8 mouse cellular contexts compared by ENCODE assay signal in genomic region chr6:86004271-86005148, GRCm38 (mm10). TPM values are rescaled to one million over a fixed set of nuclear protein-coding genes. Genes with fewer than 3 reads are reported as not detected.
DNase-seq lines count a peak whose midpoint lies in the region; ATAC-seq and TF ChIP-seq lines count a peak whose summit lies in the region.

No protein-coding gene starts in this region.

- H3K27ac ChIP-seq in embryonic facial prominence, embryonic 14.5 days (replicated peaks; ENCODE audit: low read depth, low read length), result no peak overlapping the region
- no peak overlapping the region for H3K27ac ChIP-seq in limb, embryonic 12.5 days
- no peak overlapping the region for H3K27ac ChIP-seq in midbrain, embryonic 15.5 days
- H3K27ac ChIP-seq in spleen, adult 2 months (ENCODE audit: insufficient read depth, low read length), result no peak overlapping the region

- H3K27me3 ChIP-seq in embryonic facial prominence, embryonic 14.5 days (replicated peaks; ENCODE audit: control insufficient read depth, insufficient read depth, low read length), result no peaks in the 10 kb centered on the region
- H3K27me3 ChIP-seq in limb, embryonic 12.5 days, result no peaks in the 10 kb centered on the region
- H3K27me3 ChIP-seq in midbrain, embryonic 15.5 days (replicated peaks), result no peaks in the 10 kb centered on the region
- H3K27me3 ChIP-seq in spleen, adult 2 months (ENCODE audit: control insufficient read depth, insufficient read depth, low read length), result no peaks in the 10 kb centered on the region

- no peaks in the 10 kb centered on the region for H3K36me3 ChIP-seq in embryonic facial prominence, embryonic 14.5 days (ENCODE audit: control insufficient read depth, insufficient read depth, low read length)
- H3K36me3 ChIP-seq in limb, embryonic 12.5 days, result no peaks in the 10 kb centered on the region
- H3K36me3 ChIP-seq in midbrain, embryonic 15.5 days (replicated peaks), result no peaks in the 10 kb centered on the region
- H3K36me3 ChIP-seq in spleen, adult 2 months (ENCODE audit: control insufficient read depth, insufficient read depth, low read length), result no peaks in the 10 kb centered on the region

- DNase-seq in 416B (ENCODE audit: low read depth), result peak; percentile 85
- DNase-seq in adrenal gland, postnatal 36 days, result peak; percentile 76 to 85
- peak; percentile 91 for DNase-seq in embryonic facial prominence, embryonic 14.5 days (ENCODE audit: low spot score)
- peak; percentile 58 for DNase-seq in heart, adult 8-10 months (ENCODE audit: low spot score)
- DNase-seq in kidney, adult 8-10 months, result peak; percentile 63 to 79
- peak; percentile 69 to 74 for DNase-seq in spleen, adult 2 months (ENCODE audit: low read depth in 1 of 2, low spot score in 2 of 2)

- H3K4me2 ChIP-seq in embryonic facial prominence, embryonic 14.5 days (ENCODE audit: low read depth, low read length), result peak overlapping the region; percentile 50
- H3K4me2 ChIP-seq in limb, embryonic 12.5 days, result peak overlapping the region; percentile 42
- peak overlapping the region; percentile 50 for H3K4me2 ChIP-seq in midbrain, embryonic 15.5 days

- TF ChIP-seq POLR2A in spleen, adult 2 months (IDR thresholded peaks at IDR 0.05; ENCODE audit: low read depth, low read length), result no peak

- peak overlapping the region; percentile 23 for H3K4me3 ChIP-seq in embryonic facial prominence, embryonic 14.5 days (ENCODE audit: low read depth, low read length)
- H3K4me3 ChIP-seq in limb, embryonic 12.5 days (replicated peaks), result 0 out of 2 replicates have a peak overlapping the region, but pooled peaks have one; percentile 8
- peak overlapping the region; percentile 21 for H3K4me3 ChIP-seq in midbrain, embryonic 15.5 days
- H3K4me3 ChIP-seq in spleen, adult 2 months (ENCODE audit: extremely low read depth, insufficient read depth, insufficient read length), result no peak overlapping the region

- no peak overlapping the region for H3K9ac ChIP-seq in embryonic facial prominence, embryonic 14.5 days (ENCODE audit: low read depth, low read length)
- H3K9ac ChIP-seq in limb, embryonic 12.5 days (replicated peaks), result no peak overlapping the region
- H3K9ac ChIP-seq in midbrain, embryonic 15.5 days, result peak overlapping the region; percentile 12; the same call in 1 of the 2 replicates

- peak; percentile 94 for TF ChIP-seq CTCF in spleen, adult 2 months (IDR thresholded peaks at IDR 0.05; ENCODE audit: extremely low read depth, insufficient read depth, insufficient read length, insufficient replicate concordance)

- no peaks in the 10 kb centered on the region for H3K4me1 ChIP-seq in embryonic facial prominence, embryonic 14.5 days (ENCODE audit: control insufficient read depth, insufficient read depth, low read length)
- no peaks in the 10 kb centered on the region for H3K4me1 ChIP-seq in limb, embryonic 12.5 days (replicated peaks)
- peaks cover 2% of the 10 kb centered on the region; the same call in 1 of the 2 replicates for H3K4me1 ChIP-seq in midbrain, embryonic 15.5 days
- H3K4me1 ChIP-seq in spleen, adult 2 months (ENCODE audit: control insufficient read depth, insufficient read depth, insufficient read length), result no peaks in the 10 kb centered on the region; the same call in 1 of the 2 replicates

- H3K9me3 ChIP-seq in embryonic facial prominence, embryonic 14.5 days (ENCODE audit: control insufficient read depth, low read length), result no peaks in the 10 kb centered on the region
- no peaks in the 10 kb centered on the region for H3K9me3 ChIP-seq in limb, embryonic 12.5 days
- H3K9me3 ChIP-seq in midbrain, embryonic 15.5 days, result no peaks in the 10 kb centered on the region

- ATAC-seq in embryonic facial prominence, embryonic 14.5 days (ENCODE audit: low read depth), result peak; percentile 93
- peak; percentile 78 for ATAC-seq in limb, embryonic 12.5 days (ENCODE audit: insufficient number of reproducible peaks, insufficient read depth, low FRiP score, low TSS enrichment, low read depth)
- ATAC-seq in midbrain, embryonic 15.5 days (replicated peaks), result peak; percentile 93

- WGBS in embryonic facial prominence, embryonic 14.5 days, result 13% methylated on average over 18 of the region's 18 CpGs
- 11% methylated on average over 18 of the region's 18 CpGs for WGBS in limb, embryonic 12.5 days
- WGBS in midbrain, embryonic 15.5 days, result 14% methylated on average over 18 of the region's 18 CpGs
- 12% methylated on average over 18 of the region's 18 CpGs for WGBS in spleen, adult 2 months

RNA-seq across cellular contexts. Expression of gene Figla, which starts 11.5 kb away (rescaled TPM):
- total RNA-seq in adrenal gland, postnatal 36 days (2021), result not detected
- not detected in 2 replicates for polyA plus RNA-seq in embryonic facial prominence, embryonic 14.5 days (2014; fragmentation: Nextera tagmentation; extraction: Ambion mirVana)
- not detected for total RNA-seq in heart, adult 8-10 months (2022)
- polyA plus RNA-seq in limb, embryonic 12.5 days (2016; fragmentation: Nextera tagmentation; extraction: Ambion mirVana), result not detected in 2 replicates
- not detected in 2 replicates for polyA plus RNA-seq in midbrain, embryonic 15.5 days (2015; fragmentation: Nextera tagmentation; extraction: Ambion mirVana)
- polyA plus RNA-seq in spleen, adult 2 months (2012; rRNA removed), result not detected in 2 replicates

RNA-seq across cellular contexts. Expression of gene Add2, which starts 24.0 kb away (rescaled TPM):
- total RNA-seq in adrenal gland, postnatal 36 days (2021), result 1 to 10 TPM; 1.3 to 1.9 TPM
- polyA plus RNA-seq in embryonic facial prominence, embryonic 14.5 days (2014; fragmentation: Nextera tagmentation; extraction: Ambion mirVana), result 6.7 and 7.6 TPM in 2 replicates
- under 1 TPM; 0.12 to 0.38 (median 0.20) TPM for total RNA-seq in heart, adult 8-10 months (2022)
- polyA plus RNA-seq in limb, embryonic 12.5 days (2016; fragmentation: Nextera tagmentation; extraction: Ambion mirVana), result 6.4 and 7.4 TPM in 2 replicates
- 206 and 209 TPM in 2 replicates for polyA plus RNA-seq in midbrain, embryonic 15.5 days (2015; fragmentation: Nextera tagmentation; extraction: Ambion mirVana)
- polyA plus RNA-seq in spleen, adult 2 months (2012; rRNA removed), result 17.0 and 17.6 TPM in 2 replicates

RNA-seq across cellular contexts. Expression of gene Dusp11, which starts 43.0 kb away (rescaled TPM):
- total RNA-seq in adrenal gland, postnatal 36 days (2021), result 100 to 1,000 TPM; 116 to 129 TPM
- polyA plus RNA-seq in embryonic facial prominence, embryonic 14.5 days (2014; fragmentation: Nextera tagmentation; extraction: Ambion mirVana), result 53.4 and 54.6 TPM in 2 replicates
- 10 to 100 TPM; 33.4 to 41.0 (median 37.0) TPM for total RNA-seq in heart, adult 8-10 months (2022)
- polyA plus RNA-seq in limb, embryonic 12.5 days (2016; fragmentation: Nextera tagmentation; extraction: Ambion mirVana), result 46.0 and 49.1 TPM in 2 replicates
- 53.9 and 60.8 TPM in 2 replicates for polyA plus RNA-seq in midbrain, embryonic 15.5 days (2015; fragmentation: Nextera tagmentation; extraction: Ambion mirVana)
- polyA plus RNA-seq in spleen, adult 2 months (2012; rRNA removed), result 21.3 and 25.7 TPM in 2 replicates

Comparison
In these comparisons a context has a peak if more than half of its experiments do, and no peak if none do; other contexts are left out.
1. RNA of gene Add2, which starts 24.0 kb away (polyA plus RNA-seq): 206 to 209 TPM in midbrain, embryonic 15.5 days; 17.0 to 17.6 TPM in spleen, adult 2 months, 6.4 to 7.4 TPM in limb, embryonic 12.5 days and 6.7 to 7.6 TPM in embryonic facial prominence, embryonic 14.5 days; every median in the first group is over 10 times any median in the second.
2. Peak in every context shown above with its lines, with median percentiles within 50 percentile points of each other: DNase-seq, ATAC-seq and H3K4me2 ChIP-seq.